21 mouse cellular contexts compared by ENCODE assay signal in genomic region chr2:90660947-90661346, GRCm38 (mm10). TPM values are rescaled to one million over a fixed set of nuclear protein-coding genes. Genes with fewer than 3 reads are reported as not detected.
DNase-seq lines count a peak whose midpoint lies in the region; ATAC-seq and TF ChIP-seq lines count a peak whose summit lies in the region.
"Had no signal": no experiment of that assay in that cellular context is flagged by ENCODE, and none has a peak within 500 bp of the region (broad histone marks: within the 10 kb centered on the region; RNA-seq: fewer than 3 reads in every experiment).

No protein-coding gene starts in this region.

- no peak for TF ChIP-seq CTCF in stomach, postnatal 0 days (IDR thresholded peaks at IDR 0.05; ENCODE audit: low read depth)
- no peak for TF ChIP-seq CTCF in gastrocnemius, adult 2 months (IDR thresholded peaks at IDR 0.05)
- no peak for TF ChIP-seq CTCF in lung, postnatal 0 days (IDR thresholded peaks at IDR 0.05)

- no peak overlapping the region for H3K27ac ChIP-seq in kidney, embryonic 15.5 days
- no peak overlapping the region for H3K27ac ChIP-seq in intestine, embryonic 15.5 days
- peak overlapping the region; percentile 89 for H3K27ac ChIP-seq in liver, embryonic 15.5 days (replicated peaks)
- H3K27ac ChIP-seq in stomach, postnatal 0 days (replicated peaks): no peak overlapping the region
- H3K27ac ChIP-seq in gastrocnemius, adult 2 months: no peak overlapping the region
- H3K27ac ChIP-seq in lung, postnatal 0 days (ENCODE audit: low read length): no peak overlapping the region
- H3K27ac ChIP-seq: heart, adult 2 months; limb, embryonic 13.5 days; lung, embryonic 15.5 days; macrophage; stomach, embryonic 15.5 days had no signal

- H3K4me3 ChIP-seq in kidney, embryonic 15.5 days (replicated peaks): no peak overlapping the region
- H3K4me3 ChIP-seq in intestine, embryonic 15.5 days (replicated peaks): no peak overlapping the region
- H3K4me3 ChIP-seq in liver, embryonic 15.5 days (replicated peaks): no peak overlapping the region
- H3K4me3 ChIP-seq in stomach, postnatal 0 days (ENCODE audit: low read depth, low read length): no peak overlapping the region
- no peak overlapping the region for H3K4me3 ChIP-seq in gastrocnemius, adult 2 months
- H3K4me3 ChIP-seq in lung, postnatal 0 days (ENCODE audit: low read depth, low read length): no peak overlapping the region
- H3K4me3 ChIP-seq: heart, adult 2 months; limb, embryonic 13.5 days; lung, embryonic 15.5 days; stomach, embryonic 15.5 days had no signal

- no peak for TF ChIP-seq EP300 in stomach, postnatal 0 days (optimal IDR thresholded peaks at IDR 0.05)
- TF ChIP-seq EP300 in lung, postnatal 0 days (IDR thresholded peaks at IDR 0.05): no peak

- H3K4me2 ChIP-seq in kidney, embryonic 15.5 days: no peak overlapping the region
- no peak overlapping the region for H3K4me2 ChIP-seq in intestine, embryonic 15.5 days (replicated peaks)
- H3K4me2 ChIP-seq in liver, embryonic 15.5 days: peak overlapping the region; percentile 48
- no peak overlapping the region for H3K4me2 ChIP-seq in stomach, postnatal 0 days (replicated peaks; ENCODE audit: low read depth)
- no peak overlapping the region for H3K4me2 ChIP-seq in lung, postnatal 0 days (replicated peaks; ENCODE audit: low read depth, low read length)
- H3K4me2 ChIP-seq: limb, embryonic 13.5 days; lung, embryonic 15.5 days; stomach, embryonic 15.5 days had no signal

- WGBS in kidney, embryonic 15.5 days: 95% methylated on average over 1 of the region's 1 CpGs
- WGBS in intestine, embryonic 15.5 days: 90% methylated on average over 1 of the region's 1 CpGs
- 40% methylated on average over 1 of the region's 1 CpGs for WGBS in liver, embryonic 15.5 days (ENCODE audit: insufficient replicate concordance)
- WGBS in stomach, postnatal 0 days: 90% methylated on average over 1 of the region's 1 CpGs
- WGBS in lung, postnatal 0 days: 81% methylated on average over 1 of the region's 1 CpGs

- intact Hi-C loops in gastrocnemius, adult 2 months (cut with DNase I): no loop called here

- H3K9me3 ChIP-seq in kidney, embryonic 15.5 days (replicated peaks): no peaks in the 10 kb centered on the region
- H3K9me3 ChIP-seq in intestine, embryonic 15.5 days: no peaks in the 10 kb centered on the region
- H3K9me3 ChIP-seq in liver, embryonic 15.5 days (replicated peaks): no peaks in the 10 kb centered on the region
- H3K9me3 ChIP-seq in stomach, postnatal 0 days (ENCODE audit: control insufficient read depth, low read length): no peaks in the 10 kb centered on the region
- H3K9me3 ChIP-seq in lung, postnatal 0 days (ENCODE audit: low read length): no peaks in the 10 kb centered on the region
- H3K9me3 ChIP-seq: G1E; limb, embryonic 13.5 days; lung, embryonic 15.5 days; stomach, embryonic 15.5 days had no signal

- DNase-seq in kidney, adult 18-20 months: no peak
- no peak for DNase-seq in stomach, postnatal 0 days (ENCODE audit: low spot score)
- DNase-seq in gastrocnemius, adult 2 months: no peak
- DNase-seq in urinary bladder, postnatal 10 days (ENCODE audit: low spot score): no peak
- no peak for DNase-seq in lung, postnatal 0 days (ENCODE audit: low spot score)
- DNase-seq: cerebellum, adult 9-10 months; gastrocnemius, postnatal 25 days; heart, adult 2 months; kidney, postnatal 4 days; layer of hippocampus, adult 9-11 months; midbrain, embryonic 14.5 days; right cerebral cortex, postnatal 25 days; thymus, adult 2 months had no signal

- no peaks in the 10 kb centered on the region for H3K36me3 ChIP-seq in kidney, embryonic 15.5 days
- no peaks in the 10 kb centered on the region for H3K36me3 ChIP-seq in intestine, embryonic 15.5 days
- no peaks in the 10 kb centered on the region for H3K36me3 ChIP-seq in liver, embryonic 15.5 days (replicated peaks)
- H3K36me3 ChIP-seq in stomach, postnatal 0 days (ENCODE audit: control insufficient read depth, insufficient read depth, low read length): no peaks in the 10 kb centered on the region
- H3K36me3 ChIP-seq in lung, postnatal 0 days (ENCODE audit: insufficient read depth, low read length): no peaks in the 10 kb centered on the region
- H3K36me3 ChIP-seq: G1E; limb, embryonic 13.5 days; lung, embryonic 15.5 days; stomach, embryonic 15.5 days had no signal

- H3K27me3 ChIP-seq in kidney, embryonic 15.5 days: no peaks in the 10 kb centered on the region
- H3K27me3 ChIP-seq in intestine, embryonic 15.5 days (replicated peaks): no peaks in the 10 kb centered on the region
- H3K27me3 ChIP-seq in liver, embryonic 15.5 days: no peaks in the 10 kb centered on the region
- no peaks in the 10 kb centered on the region for H3K27me3 ChIP-seq in stomach, postnatal 0 days (ENCODE audit: control insufficient read depth, insufficient read depth, low read length)
- H3K27me3 ChIP-seq in lung, postnatal 0 days (replicated peaks; ENCODE audit: insufficient read depth, low read length): no peaks in the 10 kb centered on the region
- H3K27me3 ChIP-seq: lung, embryonic 15.5 days; stomach, embryonic 15.5 days had no signal

- 0 out of 2 replicates have a peak, but pooled peaks have one; percentile 34 for ATAC-seq in kidney, embryonic 15.5 days (replicated peaks; ENCODE audit: low FRiP score)
- peak; percentile 58 for ATAC-seq in intestine, embryonic 15.5 days
- peak; percentile 64 for ATAC-seq in liver, embryonic 15.5 days (ENCODE audit: insufficient read depth)
- peak; percentile 59; the same call in 1 of the 2 replicates for ATAC-seq in stomach, postnatal 0 days (ENCODE audit: low FRiP score, low TSS enrichment)
- ATAC-seq in lung, postnatal 0 days: no peak

- no peak overlapping the region for H3K9ac ChIP-seq in kidney, embryonic 15.5 days
- H3K9ac ChIP-seq in intestine, embryonic 15.5 days: no peak overlapping the region
- no peak overlapping the region for H3K9ac ChIP-seq in liver, embryonic 15.5 days
- H3K9ac ChIP-seq in stomach, postnatal 0 days (ENCODE audit: low read length): no peak overlapping the region
- no peak overlapping the region for H3K9ac ChIP-seq in lung, postnatal 0 days (replicated peaks; ENCODE audit: low read depth)
- H3K9ac ChIP-seq: limb, embryonic 13.5 days; lung, embryonic 15.5 days; stomach, embryonic 15.5 days had no signal

- H3K4me1 ChIP-seq in kidney, embryonic 15.5 days: no peaks in the 10 kb centered on the region
- no peaks in the 10 kb centered on the region for H3K4me1 ChIP-seq in intestine, embryonic 15.5 days (replicated peaks)
- peaks cover 44% of the 10 kb centered on the region for H3K4me1 ChIP-seq in liver, embryonic 15.5 days (replicated peaks)
- H3K4me1 ChIP-seq in stomach, postnatal 0 days (replicated peaks; ENCODE audit: control insufficient read depth, insufficient read depth): no peaks in the 10 kb centered on the region
- no peaks in the 10 kb centered on the region for H3K4me1 ChIP-seq in lung, postnatal 0 days (ENCODE audit: insufficient read depth, low read depth, low read length)
- H3K4me1 ChIP-seq: limb, embryonic 13.5 days; lung, embryonic 15.5 days; stomach, embryonic 15.5 days had no signal

RNA-seq across cellular contexts. Expression of gene Nup160, which starts 16.1 kb away (rescaled TPM):
- polyA plus RNA-seq in kidney, embryonic 15.5 days (2015; fragmentation: Nextera tagmentation; extraction: Ambion mirVana): 49.3 and 55.1 TPM in 2 replicates
- polyA plus RNA-seq in intestine, embryonic 15.5 days (2015; fragmentation: Nextera tagmentation; extraction: Ambion mirVana): 43.4 and 43.7 TPM in 2 replicates
- 30.4 and 31.6 TPM in 2 replicates for polyA plus RNA-seq in liver, embryonic 15.5 days (2015; fragmentation: Nextera tagmentation; extraction: Ambion mirVana)
- polyA plus RNA-seq in stomach, postnatal 0 days (2015; fragmentation: Nextera tagmentation; extraction: Ambion mirVana): 8.1 and 8.4 TPM in 2 replicates
- 10 to 100 TPM; 11.2 to 12.5 TPM for total RNA-seq in gastrocnemius, adult 2 months (2021)
- 11.1 and 12.4 TPM in 2 replicates for polyA plus RNA-seq in lung, postnatal 0 days (2015; fragmentation: Nextera tagmentation; extraction: Ambion mirVana)
